14 mouse cellular contexts compared by ENCODE assay signal in genomic region chr2:69053210-69053858, GRCm38 (mm10).
DNase-seq lines count a peak whose midpoint lies in the region; ATAC-seq and TF ChIP-seq lines count a peak whose summit lies in the region.
"Had no signal": no experiment of that assay in that cellular context is flagged by ENCODE, and none has a peak within 500 bp of the region (broad histone marks: within the 10 kb centered on the region; RNA-seq: fewer than 3 reads in every experiment).

No protein-coding gene starts in this region.

- H3K27me3 ChIP-seq in lung, embryonic 14.5 days (ENCODE audit: insufficient read depth, low read length) = no peaks in the 10 kb centered on the region
- no peaks in the 10 kb centered on the region for H3K27me3 ChIP-seq in stomach, embryonic 15.5 days (replicated peaks)
- no peaks in the 10 kb centered on the region for H3K27me3 ChIP-seq in hindbrain, embryonic 10.5 days (ENCODE audit: insufficient read depth, poor library complexity, severe bottlenecking)
- H3K27me3 ChIP-seq: forebrain, embryonic 12.5 days; hindbrain, embryonic 15.5 days; midbrain, embryonic 13.5 days had no signal

- no peaks in the 10 kb centered on the region for H3K9me3 ChIP-seq in lung, embryonic 14.5 days (ENCODE audit: low read depth, low read length)
- H3K9me3 ChIP-seq in stomach, embryonic 15.5 days = no peaks in the 10 kb centered on the region
- H3K9me3 ChIP-seq in hindbrain, embryonic 10.5 days = no peaks in the 10 kb centered on the region
- H3K9me3 ChIP-seq: forebrain, embryonic 12.5 days; hindbrain, embryonic 15.5 days; midbrain, embryonic 13.5 days had no signal

- 46% methylated on average over 4 of the region's 4 CpGs for WGBS in lung, embryonic 14.5 days
- WGBS in stomach, embryonic 15.5 days = 47% methylated on average over 4 of the region's 4 CpGs
- 82% methylated on average over 4 of the region's 4 CpGs for WGBS in hindbrain, embryonic 10.5 days

- no peaks in the 10 kb centered on the region for H3K36me3 ChIP-seq in lung, embryonic 14.5 days (ENCODE audit: insufficient read depth)
- no peaks in the 10 kb centered on the region for H3K36me3 ChIP-seq in stomach, embryonic 15.5 days
- no peaks in the 10 kb centered on the region for H3K36me3 ChIP-seq in hindbrain, embryonic 10.5 days
- H3K36me3 ChIP-seq: forebrain, embryonic 12.5 days; hindbrain, embryonic 15.5 days; midbrain, embryonic 13.5 days had no signal

- no peak overlapping the region for H3K4me3 ChIP-seq in lung, embryonic 14.5 days (ENCODE audit: low read depth, low read length)
- no peak overlapping the region for H3K4me3 ChIP-seq in stomach, embryonic 15.5 days (replicated peaks)
- H3K4me3 ChIP-seq in hindbrain, embryonic 10.5 days = no peak overlapping the region
- H3K4me3 ChIP-seq: forebrain, embryonic 12.5 days; hindbrain, embryonic 15.5 days; midbrain, embryonic 13.5 days had no signal

- TF ChIP-seq CTCF in lung, embryonic 14.5 days (IDR thresholded peaks at IDR 0.05; ENCODE audit: low read depth) = no peak

- H3K4me2 ChIP-seq in lung, embryonic 14.5 days = no peak overlapping the region
- no peak overlapping the region for H3K4me2 ChIP-seq in stomach, embryonic 15.5 days
- H3K4me2 ChIP-seq: forebrain, embryonic 12.5 days; hindbrain, embryonic 15.5 days; midbrain, embryonic 13.5 days had no signal

- DNase-seq in lung, embryonic 14.5 days = peak; percentile 78
- DNase-seq in lung, postnatal 25 days (ENCODE audit: low spot score) = no peak
- peak; percentile 24 to 40 for DNase-seq in kidney, adult 8-10 months
- peak; percentile 38 to 44 for DNase-seq in kidney, postnatal 36 days
- DNase-seq in hindbrain, embryonic 10.5 days (ENCODE audit: low spot score) = no peak
- DNase-seq in urinary bladder, postnatal 36 days (ENCODE audit: low spot score in 2 of 2) = no peak
- DNase-seq: cerebellum, postnatal 10 days; layer of hippocampus, adult 9-11 months; lung, postnatal 10 days; thymus, adult 2 months had no signal

- peak; percentile 53 for ATAC-seq in lung, embryonic 14.5 days (ENCODE audit: insufficient read depth)
- ATAC-seq in stomach, embryonic 15.5 days (ENCODE audit: insufficient read depth, low FRiP score, low read depth) = peak; percentile 50; the same call in 1 of the 2 replicates
- ATAC-seq: midbrain, embryonic 13.5 days had no signal

- H3K4me1 ChIP-seq in lung, embryonic 14.5 days (ENCODE audit: insufficient read depth) = 0 out of 2 replicates have a peak, but pooled peaks cover 10% of the 10 kb centered on the region
- H3K4me1 ChIP-seq in stomach, embryonic 15.5 days = peaks cover 6% of the 10 kb centered on the region; the same call in 1 of the 2 replicates
- H3K4me1 ChIP-seq in hindbrain, embryonic 10.5 days (replicated peaks) = peaks cover 6% of the 10 kb centered on the region

- no peak overlapping the region for H3K9ac ChIP-seq in lung, embryonic 14.5 days
- H3K9ac ChIP-seq in stomach, embryonic 15.5 days = no peak overlapping the region
- H3K9ac ChIP-seq: forebrain, embryonic 12.5 days; hindbrain, embryonic 15.5 days; midbrain, embryonic 13.5 days had no signal

- H3K27ac ChIP-seq in lung, embryonic 14.5 days (ENCODE audit: low read depth) = no peak overlapping the region
- H3K27ac ChIP-seq in stomach, embryonic 15.5 days = 0 out of 2 replicates have a peak overlapping the region, but pooled peaks have one; percentile 21
- H3K27ac ChIP-seq in hindbrain, embryonic 10.5 days = no peak overlapping the region
- H3K27ac ChIP-seq: forebrain, embryonic 12.5 days; hindbrain, embryonic 15.5 days; midbrain, embryonic 13.5 days had no signal

Comparison
In these comparisons a context has a peak if more than half of its experiments do, and no peak if none do; other contexts are left out.
1. DNase-seq: peak in lung, embryonic 14.5 days (single experiment), kidney, adult 8-10 months (2 of 2) and kidney, postnatal 36 days (2 of 2); none in lung, postnatal 25 days (single experiment), hindbrain, embryonic 10.5 days (single experiment) and urinary bladder, postnatal 36 days (0 of 2).